Mouse (Mus musculus): ENCODE data around the gene Adgrb2. TPM values are rescaled to one million over a fixed set of nuclear protein-coding genes. Genes with fewer than 3 reads are reported as not detected.

The Adgrb2 gene
- total RNA-seq, 1 experiment, result 19.5 TPM

- H3K27ac ChIP-seq (ENCODE audit: insufficient read depth, low read depth, low read length, poor library complexity, severe bottlenecking), result no peak overlapping the region
- H3K36me3 ChIP-seq (ENCODE audit: control insufficient read depth, insufficient read depth, low read length, poor library complexity, severe bottlenecking), result no peaks in the 10 kb centered on the region
- no peak for DNase-seq (ENCODE audit: low read depth, low spot score)
- no peaks in the 10 kb centered on the region for H3K9me3 ChIP-seq (ENCODE audit: control insufficient read depth, insufficient read depth, low read depth, low read length)
- H3K4me3 ChIP-seq (ENCODE audit: insufficient read depth in 1 of 2, low read depth in 1 of 2, low read length in 2 of 2, poor library complexity in 1 of 2, severe bottlenecking in 1 of 2), result no peak overlapping the region
- no peak overlapping the region for H3K9ac ChIP-seq (ENCODE audit: insufficient read depth, low read depth, low read length, poor library complexity, severe bottlenecking)
- in situ Hi-C loops (cut with MboI; ENCODE audit: low sequenced_read_pairs in 2 of 2, unreplicated experiment in 2 of 2), result no loop called here
- peaks cover 0 to 12% of the 10 kb centered on the region in 2 experiments; a peak in 2 of 4 replicates for H3K4me1 ChIP-seq (ENCODE audit: control insufficient read depth in 2 of 2, insufficient read depth in 2 of 2, low read length in 2 of 2, poor library complexity in 1 of 2)
- TF ChIP-seq ZC3H11A (IDR thresholded peaks at IDR 0.05; ENCODE audit: borderline replicate concordance, low read depth, low read length) (no peak), ZNF384 (IDR thresholded peaks at IDR 0.05; ENCODE audit: low read depth, low read length) (no peak), MAFK (IDR thresholded peaks at IDR 0.05; ENCODE audit: insufficient read depth, low read depth, low read length) (no peak), CHD2 (IDR thresholded peaks at IDR 0.05; ENCODE audit: low read depth, low read length) (no peak), HCFC1 (IDR thresholded peaks at IDR 0.05; ENCODE audit: borderline replicate concordance, insufficient read depth, low read length) (no peak)
Measured at GRCm38 (mm10) chr4:130033496-130033895, 48.8 kb downstream of the Adgrb2 start.

DNA sequence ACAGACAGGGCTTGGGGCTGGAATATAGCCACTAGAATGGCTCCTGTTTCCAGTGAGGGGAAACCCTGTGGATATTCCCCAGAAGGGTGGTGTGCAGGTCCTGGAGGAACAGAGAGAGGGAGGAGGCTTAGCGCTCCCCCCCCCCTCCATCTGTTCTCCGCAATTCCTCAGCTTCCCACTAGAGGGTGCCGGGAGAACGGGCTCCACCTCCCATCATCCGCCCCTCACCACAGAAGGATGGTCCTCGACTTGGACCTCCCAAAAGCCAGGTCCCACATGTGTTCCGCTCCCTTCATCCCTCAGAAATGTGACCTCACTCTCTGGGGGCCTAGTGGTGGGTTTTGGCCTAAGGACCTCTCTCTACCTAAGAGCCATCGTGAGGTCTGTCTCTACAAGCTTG lies 51.4 kb downstream of the Adgrb2 start:
- Histone ChIP-seq H3K27ac (ENCODE audit: insufficient read depth, low read depth, low read length, poor library complexity, severe bottlenecking) (no peak overlapping the region), H3K4me1 (ENCODE audit: control insufficient read depth in 2 of 2, insufficient read depth in 2 of 2, low read length in 2 of 2, poor library complexity in 1 of 2) (peaks cover 0 to 12% of the 10 kb centered on the region in 2 experiments; a peak in 2 of 4 replicates), H3K4me3 (ENCODE audit: insufficient read depth in 1 of 2, low read depth in 1 of 2, low read length in 2 of 2, poor library complexity in 1 of 2, severe bottlenecking in 1 of 2) (no peak overlapping the region), H3K9me3 (ENCODE audit: control insufficient read depth, insufficient read depth, low read depth, low read length) (no peaks in the 10 kb centered on the region), H3K36me3 (ENCODE audit: control insufficient read depth, insufficient read depth, low read length, poor library complexity, severe bottlenecking) (no peaks in the 10 kb centered on the region), H3K9ac (ENCODE audit: insufficient read depth, low read depth, low read length, poor library complexity, severe bottlenecking) (no peak overlapping the region)
- TF ChIP-seq HCFC1 (IDR thresholded peaks at IDR 0.05; ENCODE audit: borderline replicate concordance, insufficient read depth, low read length), result no peak
- no peak for TF ChIP-seq CHD2 (IDR thresholded peaks at IDR 0.05; ENCODE audit: low read depth, low read length)
- TF ChIP-seq ZC3H11A (IDR thresholded peaks at IDR 0.05; ENCODE audit: borderline replicate concordance, low read depth, low read length), result no peak
- TF ChIP-seq ZNF384 (IDR thresholded peaks at IDR 0.05; ENCODE audit: low read depth, low read length), result no peak
- TF ChIP-seq MAFK (IDR thresholded peaks at IDR 0.05; ENCODE audit: insufficient read depth, low read depth, low read length), result no peak
- DNase-seq (ENCODE audit: low read depth, low spot score), result no peak
- in situ Hi-C loops (cut with MboI; ENCODE audit: low sequenced_read_pairs in 2 of 2, unreplicated experiment in 2 of 2), result no loop called here

DNA sequence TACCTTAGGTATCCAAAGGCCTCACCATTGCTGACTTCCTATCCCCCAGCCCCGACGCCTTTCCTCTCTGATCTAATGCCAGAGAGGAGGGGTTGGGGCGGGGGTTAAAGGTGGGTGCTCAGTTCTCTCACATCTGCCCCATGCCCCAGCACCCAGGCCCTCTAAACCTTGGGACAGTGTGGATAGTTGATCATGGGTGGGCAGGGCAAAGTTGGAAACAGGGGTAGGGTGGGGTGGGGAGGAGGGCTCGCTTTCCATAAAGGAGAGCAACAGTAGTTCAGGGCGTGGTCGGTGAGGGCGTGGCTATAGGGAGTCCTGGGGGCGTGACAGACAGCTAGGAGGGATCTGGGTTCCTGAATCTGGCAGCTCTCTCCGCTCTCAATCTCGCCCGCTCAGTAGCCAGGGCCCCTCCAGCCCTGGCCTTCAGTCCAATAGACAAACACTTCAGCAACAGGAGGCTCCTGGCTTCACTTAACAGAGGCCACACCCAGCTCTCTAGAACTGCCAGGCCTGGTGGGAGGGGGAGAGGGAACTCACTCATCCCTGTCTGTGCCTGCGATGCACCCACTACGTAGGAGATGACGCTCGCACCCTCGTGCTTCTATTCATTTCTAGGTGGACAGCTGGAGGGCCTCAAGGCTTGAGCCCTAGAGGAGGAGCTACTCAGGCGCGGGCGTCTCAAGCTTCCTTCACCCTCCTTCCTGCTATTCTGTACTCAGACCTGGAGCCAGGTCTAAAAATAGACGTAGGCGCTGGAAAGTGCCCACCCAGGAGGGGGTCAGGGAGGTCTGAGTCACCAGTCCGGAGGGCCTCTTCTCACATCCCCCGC lies 52.1 kb downstream of the Adgrb2 start:
- Histone ChIP-seq H3K9me3 (ENCODE audit: control insufficient read depth, insufficient read depth, low read depth, low read length) (no peaks in the 10 kb centered on the region), H3K36me3 (ENCODE audit: control insufficient read depth, insufficient read depth, low read length, poor library complexity, severe bottlenecking) (no peaks in the 10 kb centered on the region), H3K4me3 (ENCODE audit: insufficient read depth in 1 of 2, low read depth in 1 of 2, low read length in 2 of 2, poor library complexity in 1 of 2, severe bottlenecking in 1 of 2) (no peak overlapping the region), H3K9ac (ENCODE audit: insufficient read depth, low read depth, low read length, poor library complexity, severe bottlenecking) (no peak overlapping the region), H3K4me1 (ENCODE audit: control insufficient read depth in 2 of 2, insufficient read depth in 2 of 2, low read length in 2 of 2, poor library complexity in 1 of 2) (peaks cover 0 to 12% of the 10 kb centered on the region in 2 experiments; a peak in 2 of 4 replicates), H3K27ac (ENCODE audit: insufficient read depth, low read depth, low read length, poor library complexity, severe bottlenecking) (no peak overlapping the region)
- TF ChIP-seq ZNF384 (IDR thresholded peaks at IDR 0.05; ENCODE audit: low read depth, low read length), result no peak
- no peak for TF ChIP-seq ZC3H11A (IDR thresholded peaks at IDR 0.05; ENCODE audit: borderline replicate concordance, low read depth, low read length)
- TF ChIP-seq MAFK (IDR thresholded peaks at IDR 0.05; ENCODE audit: insufficient read depth, low read depth, low read length), result no peak
- TF ChIP-seq CHD2 (IDR thresholded peaks at IDR 0.05; ENCODE audit: low read depth, low read length), result no peak
- TF ChIP-seq HCFC1 (IDR thresholded peaks at IDR 0.05; ENCODE audit: borderline replicate concordance, insufficient read depth, low read length), result no peak
- in situ Hi-C loops (cut with MboI; ENCODE audit: low sequenced_read_pairs in 2 of 2, unreplicated experiment in 2 of 2), result no loop called here
- DNase-seq (ENCODE audit: low read depth, low spot score), result no peak

GRCm38 (mm10) chr4:130039351-130039750 lies 54.7 kb downstream of the Adgrb2 start:
- Histone ChIP-seq H3K4me1 (ENCODE audit: control insufficient read depth in 2 of 2, insufficient read depth in 2 of 2, low read length in 2 of 2, poor library complexity in 1 of 2) (peaks cover 0 to 7% of the 10 kb centered on the region in 2 experiments; a peak in 2 of 4 replicates), H3K27ac (ENCODE audit: insufficient read depth, low read depth, low read length, poor library complexity, severe bottlenecking) (no peak overlapping the region)

More at GRCm38 (mm10) chr4:130039351-130039750, 54.7 kb downstream of the Adgrb2 start:
- in situ Hi-C loops (cut with MboI; ENCODE audit: low sequenced_read_pairs in 2 of 2, unreplicated experiment in 2 of 2), result no loop called here
- Histone ChIP-seq H3K36me3 (ENCODE audit: control insufficient read depth, insufficient read depth, low read length, poor library complexity, severe bottlenecking) (no peaks in the 10 kb centered on the region), H3K4me3 (ENCODE audit: insufficient read depth in 1 of 2, low read depth in 1 of 2, low read length in 2 of 2, poor library complexity in 1 of 2, severe bottlenecking in 1 of 2) (no peak overlapping the region), H3K9ac (ENCODE audit: insufficient read depth, low read depth, low read length, poor library complexity, severe bottlenecking) (no peak overlapping the region), H3K9me3 (ENCODE audit: control insufficient read depth, insufficient read depth, low read depth, low read length) (no peaks in the 10 kb centered on the region)
- TF ChIP-seq HCFC1 (IDR thresholded peaks at IDR 0.05; ENCODE audit: borderline replicate concordance, insufficient read depth, low read length) (no peak), ZNF384 (IDR thresholded peaks at IDR 0.05; ENCODE audit: low read depth, low read length) (no peak), ZC3H11A (IDR thresholded peaks at IDR 0.05; ENCODE audit: borderline replicate concordance, low read depth, low read length) (no peak), CHD2 (IDR thresholded peaks at IDR 0.05; ENCODE audit: low read depth, low read length) (no peak), MAFK (IDR thresholded peaks at IDR 0.05; ENCODE audit: insufficient read depth, low read depth, low read length) (no peak)
- no peak for DNase-seq (ENCODE audit: low read depth, low spot score)
